Mouse (Mus musculus) limb, embryonic 15.5 days (tissue): ENCODE data around the gene Dmgdh. TPM values are rescaled to one million over a fixed set of nuclear protein-coding genes. Genes with fewer than 3 reads are reported as not detected.

Source experiments
- ATAC-seq: fragments of 200-750 bp; cut with Nextera tagmentation; 2 replicates; pipeline ENCODE4 v1.8.0; 2017; ENCODE audit warnings: low read depth, moderate TSS enrichment; ENCODE audit not compliant: insufficient number of reproducible peaks, low FRiP score, low TSS enrichment
- H3K27ac ChIP-seq: fragments of 300-500 bp; sonication (generic); 2 replicates; pipeline ENCODE4 v1.5.1; 2015; ENCODE audit warnings: moderate library complexity, mild to moderate bottlenecking, inconsistent platforms
- H3K27me3 ChIP-seq: fragments of 300-500 bp; sonication (generic); 2 replicates; pipeline ENCODE4 v1.6.1; 2015; ENCODE audit warnings: inconsistent platforms
- H3K36me3 ChIP-seq: fragments of 300-500 bp; sonication (generic); 2 replicates; pipeline ENCODE4 v1.6.1; 2015; ENCODE audit warnings: inconsistent platforms
- H3K4me1 ChIP-seq: fragments of 300-500 bp; sonication (generic); 2 replicates; pipeline ENCODE4 v1.6.1; 2015; ENCODE audit warnings: inconsistent platforms
- H3K4me2 ChIP-seq: fragments of 300-500 bp; sonication (generic); 2 replicates; pipeline ENCODE4 v1.6.1; 2015; ENCODE audit warnings: mild to moderate bottlenecking, inconsistent platforms
- H3K4me3 ChIP-seq: fragments of 300-500 bp; sonication (generic); 2 replicates; pipeline ENCODE4 v1.5.1; 2015; ENCODE audit warnings: mild to moderate bottlenecking, inconsistent platforms
- H3K9ac ChIP-seq: fragments of 300-500 bp; sonication (generic); 2 replicates; pipeline ENCODE4 v1.6.1; 2015; ENCODE audit warnings: inconsistent platforms
- H3K9me3 ChIP-seq: fragments of 300-500 bp; sonication (generic); 2 replicates; pipeline ENCODE4 v1.6.1; 2016; ENCODE audit warnings: inconsistent platforms
- WGBS: fragments of 180-500 bp; shearing (Covaris S2); methylation state at CpG from one replicate; pipeline ENCODE4 v1.1.7; 2015; 5-methylcytosine and 5-hydroxymethylcytosine counted together
- polyA plus RNA-seq: library from polyadenylated mRNA; unstranded; fragments of >200 nt; fragmentation: Nextera tagmentation; extraction: Ambion mirVana; gene quantifications from 2 replicates; pipeline ENCODE4 v1.2.1, GENCODE M21; 2015

The Dmgdh gene
- polyA plus RNA-seq: 0.24 TPM in 1 of 2 replicates, not detected in the other

GRCm38 (mm10) chr13:93674131-93674561 lies at the start of gene Dmgdh, which contains the start of gene Bhmt2:
TSS of gene Dmgdh (plus strand) at chr13:93674433.
TSS of gene Bhmt2 (minus strand) at chr13:93674302.
- Histone ChIP-seq H3K36me3 (no peaks in the 10 kb centered on the region), H3K4me3 (peak within 1 kb of the TSS; percentile 22), H3K27ac (no peak within 1 kb of the TSS), H3K4me1 (no peaks in the 10 kb centered on the region), H3K9ac (no peak within 1 kb of the TSS), H3K9me3 (no peaks in the 10 kb centered on the region), H3K4me2 (peak within 1 kb of the TSS; percentile 31), H3K27me3 (peaks cover 12% of the 10 kb centered on the region; the same call in 1 of the 2 replicates)
- 5% methylated on average over 31 of the region's 31 CpGs for WGBS
- ATAC-seq: no peak

GRCm38 (mm10) chr13:93628861-93629260 lies 45.4 kb upstream of the Dmgdh start:
- no peaks in the 10 kb centered on the region for H3K9me3 ChIP-seq
- no peak overlapping the region for H3K4me2 ChIP-seq
- ATAC-seq: no peak
- no peaks in the 10 kb centered on the region for H3K27me3 ChIP-seq
- WGBS: 14% methylated on average over 6 of the region's 6 CpGs
- H3K27ac ChIP-seq: no peak overlapping the region
- H3K4me1 ChIP-seq: no peaks in the 10 kb centered on the region
- no peak overlapping the region for H3K9ac ChIP-seq
- H3K4me3 ChIP-seq: no peak overlapping the region
- H3K36me3 ChIP-seq: no peaks in the 10 kb centered on the region

- Histone ChIP-seq H3K9me3 (no peaks in the 10 kb centered on the region), H3K4me3 (no peak overlapping the region), H3K4me1 (no peaks in the 10 kb centered on the region), H3K9ac (no peak overlapping the region), H3K27me3 (no peaks in the 10 kb centered on the region), H3K27ac (no peak overlapping the region), H3K4me2 (no peak overlapping the region), H3K36me3 (no peaks in the 10 kb centered on the region)
- WGBS: 84% methylated on average over 10 of the region's 10 CpGs
- no peak for ATAC-seq
Observed at GRCm38 (mm10) chr13:93630941-93631705, 43.1 kb upstream of the Dmgdh start.

GRCm38 (mm10) chr13:93632927-93633326 lies 41.3 kb upstream of the Dmgdh start:
- H3K27ac ChIP-seq: no peak overlapping the region
- WGBS: 72% methylated on average over 5 of the region's 5 CpGs
- H3K4me3 ChIP-seq: no peak overlapping the region
- no peak overlapping the region for H3K9ac ChIP-seq
- H3K36me3 ChIP-seq: no peaks in the 10 kb centered on the region
- H3K4me2 ChIP-seq: no peak overlapping the region
- no peaks in the 10 kb centered on the region for H3K4me1 ChIP-seq
- no peaks in the 10 kb centered on the region for H3K9me3 ChIP-seq
- no peaks in the 10 kb centered on the region for H3K27me3 ChIP-seq
- no peak for ATAC-seq

GRCm38 (mm10) chr13:93636561-93636960 lies 37.7 kb upstream of the Dmgdh start:
- Histone ChIP-seq H3K9ac (no peak overlapping the region), H3K27me3 (no peaks in the 10 kb centered on the region), H3K27ac (no peak overlapping the region), H3K9me3 (no peaks in the 10 kb centered on the region), H3K4me2 (no peak overlapping the region), H3K4me1 (no peaks in the 10 kb centered on the region), H3K4me3 (no peak overlapping the region), H3K36me3 (no peaks in the 10 kb centered on the region)
- WGBS: 86% methylated on average over 1 of the region's 1 CpGs
- no peak for ATAC-seq

GRCm38 (mm10) chr13:93637282-93638245 lies 36.7 kb upstream of the Dmgdh start, which contains the start of gene Bhmt:
TSS of gene Bhmt (minus strand) at chr13:93637961.
- no peaks in the 10 kb centered on the region for H3K4me1 ChIP-seq
- no peaks in the 10 kb centered on the region for H3K9me3 ChIP-seq
- no peak within 1 kb of the TSS for H3K9ac ChIP-seq
- H3K27me3 ChIP-seq: no peaks in the 10 kb centered on the region
- no peak within 1 kb of the TSS for H3K27ac ChIP-seq
- ATAC-seq: no peak
- H3K36me3 ChIP-seq: no peaks in the 10 kb centered on the region
- H3K4me3 ChIP-seq: no peak within 1 kb of the TSS
- no peak within 1 kb of the TSS for H3K4me2 ChIP-seq
- WGBS: 73% methylated on average over 19 of the region's 19 CpGs

- Histone ChIP-seq H3K27me3 (no peaks in the 10 kb centered on the region), H3K36me3 (no peaks in the 10 kb centered on the region), H3K4me1 (no peaks in the 10 kb centered on the region), H3K9me3 (no peaks in the 10 kb centered on the region), H3K27ac (no peak overlapping the region), H3K4me3 (no peak overlapping the region), H3K4me2 (no peak overlapping the region), H3K9ac (no peak overlapping the region)
- no peak for ATAC-seq
- WGBS: 52% methylated on average over 4 of the region's 4 CpGs
Observed at GRCm38 (mm10) chr13:93639636-93640035, 34.6 kb upstream of the Dmgdh start.

- Histone ChIP-seq H3K9ac (no peak overlapping the region), H3K4me2 (no peak overlapping the region), H3K4me1 (no peaks in the 10 kb centered on the region), H3K27ac (no peak overlapping the region), H3K9me3 (no peaks in the 10 kb centered on the region), H3K36me3 (no peaks in the 10 kb centered on the region), H3K4me3 (no peak overlapping the region), H3K27me3 (no peaks in the 10 kb centered on the region)
- WGBS: 82% methylated on average over 7 of the region's 7 CpGs
- ATAC-seq: no peak
Observed at GRCm38 (mm10) chr13:93648387-93649130, 25.7 kb upstream of the Dmgdh start.

- ATAC-seq: no peak
- Histone ChIP-seq H3K4me3 (no peak overlapping the region), H3K27me3 (no peaks in the 10 kb centered on the region), H3K4me2 (no peak overlapping the region), H3K36me3 (no peaks in the 10 kb centered on the region), H3K9ac (no peak overlapping the region), H3K4me1 (no peaks in the 10 kb centered on the region), H3K27ac (no peak overlapping the region), H3K9me3 (no peaks in the 10 kb centered on the region)
- WGBS: 91% methylated on average over 6 of the region's 6 CpGs
Observed at GRCm38 (mm10) chr13:93653382-93653781, 20.9 kb upstream of the Dmgdh start.

GRCm38 (mm10) chr13:93657941-93658340 lies 16.3 kb upstream of the Dmgdh start:
- H3K9ac ChIP-seq: no peak overlapping the region
- H3K4me2 ChIP-seq: no peak overlapping the region
- H3K4me3 ChIP-seq: no peak overlapping the region
- no peak overlapping the region for H3K27ac ChIP-seq
- no peaks in the 10 kb centered on the region for H3K27me3 ChIP-seq
- 75% methylated on average over 5 of the region's 5 CpGs for WGBS
- H3K9me3 ChIP-seq: no peaks in the 10 kb centered on the region
- ATAC-seq: no peak
- H3K36me3 ChIP-seq: no peaks in the 10 kb centered on the region
- H3K4me1 ChIP-seq: no peaks in the 10 kb centered on the region

GRCm38 (mm10) chr13:93667586-93667985 lies 6.6 kb upstream of the Dmgdh start:
- no peaks in the 10 kb centered on the region for H3K4me1 ChIP-seq
- H3K27ac ChIP-seq: no peak overlapping the region
- 87% methylated on average over 4 of the region's 4 CpGs for WGBS
- ATAC-seq: no peak
- H3K9me3 ChIP-seq: no peaks in the 10 kb centered on the region
- no peak overlapping the region for H3K4me2 ChIP-seq
- H3K27me3 ChIP-seq: no peaks in the 10 kb centered on the region
- H3K36me3 ChIP-seq: no peaks in the 10 kb centered on the region
- H3K9ac ChIP-seq: no peak overlapping the region
- H3K4me3 ChIP-seq: no peak overlapping the region
